Mouse (Mus musculus) stomach, postnatal 0 days (tissue): ENCODE data around the gene Kcnn4. TPM values are rescaled to one million over a fixed set of nuclear protein-coding genes. Genes with fewer than 3 reads are reported as not detected.

Experiments used
- ATAC-seq: fragments of 200-750 bp; cut with Nextera tagmentation; 2 replicates; pipeline ENCODE4 v1.8.0; 2017; ENCODE audit not compliant: low FRiP score, low TSS enrichment
- DNase-seq: peaks from one replicate; pipeline ENCODE4 v3.0.0-alpha.2; 2016; ENCODE audit warnings: low spot score
- H3K27ac ChIP-seq: fragments of 300-500 bp; sonication (generic); replicated peaks from 2 replicates; pipeline ENCODE4 v1.5.1; 2014; ENCODE audit warnings: mild to moderate bottlenecking, control low read depth
- H3K27me3 ChIP-seq: fragments of 300-500 bp; sonication (generic); 2 replicates; pipeline ENCODE4 v1.6.1; 2014; ENCODE audit warnings: low read length; ENCODE audit not compliant: control insufficient read depth, insufficient read depth
- H3K36me3 ChIP-seq: fragments of 300-500 bp; sonication (generic); 2 replicates; pipeline ENCODE4 v1.6.1; 2014; ENCODE audit warnings: low read length, mixed read lengths; ENCODE audit not compliant: control insufficient read depth, insufficient read depth
- H3K4me1 ChIP-seq: fragments of 300-500 bp; sonication (generic); replicated peaks from 2 replicates; pipeline ENCODE4 v1.6.1; 2014; ENCODE audit warnings: antibody characterized with exemption; ENCODE audit not compliant: control insufficient read depth, insufficient read depth
- H3K4me2 ChIP-seq: fragments of 300-500 bp; sonication (generic); replicated peaks from 2 replicates; pipeline ENCODE4 v1.6.1; 2014; ENCODE audit warnings: low read depth, mild to moderate bottlenecking, control low read depth, moderate library complexity
- H3K4me3 ChIP-seq: fragments of 300-500 bp; sonication (generic); 2 replicates; pipeline ENCODE4 v1.5.1; 2014; ENCODE audit warnings: low read depth, low read length, control low read depth
- H3K9ac ChIP-seq: fragments of 300-500 bp; sonication (generic); 2 replicates; pipeline ENCODE4 v1.6.1; 2014; ENCODE audit warnings: mild to moderate bottlenecking, low read length, control low read depth, mixed read lengths
- H3K9me3 ChIP-seq: fragments of 300-500 bp; sonication (generic); 2 replicates; pipeline ENCODE4 v1.6.1; 2016; ENCODE audit warnings: low read length; ENCODE audit not compliant: control insufficient read depth
- CTCF ChIP-seq: IDR thresholded peaks from 2 replicates; pipeline ENCODE4 v1.5.1; 2016; ENCODE audit warnings: antibody characterized with exemption, low read depth, mild to moderate bottlenecking, moderate library complexity
- EP300 ChIP-seq: optimal IDR thresholded peaks from 2 replicates; pipeline ENCODE3; 2016; ENCODE audit warnings: antibody characterized with exemption
- WGBS: fragments of 180-500 bp; shearing (Covaris S2); extraction: QIAGEN DNeasy Blood & Tissue Kit; methylation state at CpG from one replicate; pipeline ENCODE4 v1.1.7; 2014; 5-methylcytosine and 5-hydroxymethylcytosine counted together
- polyA plus RNA-seq: library from polyadenylated mRNA; unstranded; fragments of >200 nt; fragmentation: Nextera tagmentation; extraction: Ambion mirVana; gene quantifications from 2 replicates; pipeline ENCODE4 v1.2.1, GENCODE M21; 2015

Gene Kcnn4
- 15.5 and 17.0 TPM in 2 replicates for polyA plus RNA-seq

- peak; percentile 77 for ATAC-seq
- H3K9ac ChIP-seq: peak within 1 kb of the TSS; percentile 54; the same call in 1 of the 2 replicates
Measured at GRCm38 (mm10) chr7:24369731-24370541, at the start of gene Kcnn4. Kcnn4 (plus strand) TSS chr7:24370263.

GRCm38 (mm10) chr7:24322593-24322992, 47.5 kb upstream of the Kcnn4 start:
- Histone ChIP-seq H3K27ac (no peak overlapping the region), H3K27me3 (no peaks in the 10 kb centered on the region), H3K4me3 (no peak overlapping the region), H3K36me3 (no peaks in the 10 kb centered on the region), H3K4me1 (no peaks in the 10 kb centered on the region), H3K9me3 (0 out of 2 replicates have a peak, but pooled peaks cover 2% of the 10 kb centered on the region), H3K9ac (no peak overlapping the region), H3K4me2 (no peak overlapping the region)
- no peak for ATAC-seq
- WGBS: 74% methylated on average over 4 of the region's 4 CpGs
- TF ChIP-seq CTCF: no peak
- TF ChIP-seq EP300: no peak
- DNase-seq: no peak

More at GRCm38 (mm10) chr7:24369731-24370541, at the start of gene Kcnn4:
- H3K27ac ChIP-seq: peak within 1 kb of the TSS; percentile 74
- H3K4me2 ChIP-seq: peak within 1 kb of the TSS; percentile 42
- H3K4me3 ChIP-seq: peak within 1 kb of the TSS; percentile 21
- no peaks in the 10 kb centered on the region for H3K27me3 ChIP-seq
- DNase-seq: peak; percentile 73
- H3K36me3 ChIP-seq: no peaks in the 10 kb centered on the region
- no peaks in the 10 kb centered on the region for H3K9me3 ChIP-seq
- 23% methylated on average over 23 of the region's 23 CpGs for WGBS
- TF ChIP-seq EP300: no peak
- TF ChIP-seq CTCF: no peak
- 0 out of 2 replicates have a peak, but pooled peaks cover 2% of the 10 kb centered on the region for H3K4me1 ChIP-seq

- H3K4me3 ChIP-seq: no peak overlapping the region
- H3K9ac ChIP-seq: no peak overlapping the region
- ATAC-seq (no peak), DNase-seq (no peak)
- TF ChIP-seq CTCF (no peak), EP300 (no peak)
- H3K27me3 ChIP-seq: no peaks in the 10 kb centered on the region
- no peak overlapping the region for H3K27ac ChIP-seq
- H3K4me1 ChIP-seq: no peaks in the 10 kb centered on the region
- 86% methylated on average over 6 of the region's 6 CpGs for WGBS
- H3K4me2 ChIP-seq: peak overlapping the region; percentile 41; the same call in 1 of the 2 replicates
- H3K9me3 ChIP-seq: 0 out of 2 replicates have a peak, but pooled peaks cover 2% of the 10 kb centered on the region
- no peaks in the 10 kb centered on the region for H3K36me3 ChIP-seq
Measured at GRCm38 (mm10) chr7:24325197-24325596, 44.9 kb upstream of the Kcnn4 start.

- WGBS: 12% methylated on average over 13 of the region's 13 CpGs
- H3K4me1 ChIP-seq: no peaks in the 10 kb centered on the region
- no peaks in the 10 kb centered on the region for H3K36me3 ChIP-seq
- H3K4me2 ChIP-seq: peak overlapping the region; percentile 41
- DNase-seq (peak; percentile 32), ATAC-seq (no peak)
- TF ChIP-seq EP300 (no peak), CTCF (peak; percentile 18; the same call in 1 of the 2 replicates)
- H3K9ac ChIP-seq: no peak overlapping the region
- H3K27me3 ChIP-seq: no peaks in the 10 kb centered on the region
- H3K27ac ChIP-seq: no peak overlapping the region
- H3K9me3 ChIP-seq: 0 out of 2 replicates have a peak, but pooled peaks cover 2% of the 10 kb centered on the region
- H3K4me3 ChIP-seq: peak overlapping the region; percentile 22
Measured at GRCm38 (mm10) chr7:24325675-24326128, 44.4 kb upstream of the Kcnn4 start.

- peak overlapping the region; percentile 22 for H3K4me3 ChIP-seq
Measured at GRCm38 (mm10) chr7:24326273-24327135, 43.6 kb upstream of the Kcnn4 start.

More at GRCm38 (mm10) chr7:24326273-24327135, 43.6 kb upstream of the Kcnn4 start:
- no peak for ATAC-seq
- H3K9ac ChIP-seq: no peak overlapping the region
- DNase-seq: no peak
- peak overlapping the region; percentile 41 for H3K4me2 ChIP-seq
- no peaks in the 10 kb centered on the region for H3K27me3 ChIP-seq
- H3K36me3 ChIP-seq: no peaks in the 10 kb centered on the region
- H3K9me3 ChIP-seq: 0 out of 2 replicates have a peak, but pooled peaks cover 2% of the 10 kb centered on the region
- WGBS: 55% methylated on average over 20 of the region's 20 CpGs
- H3K27ac ChIP-seq: no peak overlapping the region
- H3K4me1 ChIP-seq: no peaks in the 10 kb centered on the region
- TF ChIP-seq EP300 (no peak), CTCF (no peak)
